Comparison of ENCODE assay signal across 8 mouse cellular contexts in the genomic region with DNA sequence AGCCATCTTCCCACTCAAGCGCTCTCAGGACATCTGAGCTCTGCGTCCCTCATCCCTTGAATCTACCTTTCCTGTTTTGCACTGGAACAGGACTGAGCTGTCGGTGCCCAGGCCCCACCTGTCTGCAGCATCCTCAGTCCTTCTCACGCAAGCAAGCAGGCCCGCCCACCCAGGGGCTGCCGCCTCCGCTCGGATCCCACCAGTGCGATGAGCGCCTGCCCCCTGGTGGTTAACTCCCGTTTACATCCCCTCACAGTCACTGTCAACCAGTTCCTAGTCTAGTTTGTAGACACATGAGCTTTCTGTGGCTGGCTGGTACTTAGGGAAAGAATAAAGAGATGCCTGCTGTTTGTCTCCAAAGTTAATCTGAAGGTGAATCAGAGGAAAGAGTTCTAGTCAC. TPM values are rescaled to one million over a fixed set of nuclear protein-coding genes. Genes with fewer than 3 reads are reported as not detected.
DNase-seq lines count a peak whose midpoint lies in the region; ATAC-seq and TF ChIP-seq lines count a peak whose summit lies in the region.

No protein-coding gene starts in this region.

- peak; percentile 69 for ATAC-seq in embryonic facial prominence, embryonic 14.5 days (ENCODE audit: low read depth)
- peak; percentile 29; the same call in 1 of the 2 replicates for ATAC-seq in intestine, embryonic 14.5 days (replicated peaks; ENCODE audit: low FRiP score, low TSS enrichment, low read depth)
- no peak for ATAC-seq in limb, embryonic 14.5 days (ENCODE audit: low FRiP score, low read depth)
- ATAC-seq in midbrain, postnatal 0 days (ENCODE audit: low FRiP score) = peak; percentile 73; the same call in 1 of the 2 replicates

- peak; percentile 90 for TF ChIP-seq CTCF in midbrain, postnatal 0 days (IDR thresholded peaks at IDR 0.05)

- no peak for TF ChIP-seq POLR2A in limb, embryonic 14.5 days (IDR thresholded peaks at IDR 0.05; ENCODE audit: borderline replicate concordance, extremely low read depth, insufficient read depth, insufficient read length)

- peak; percentile 40 for DNase-seq in adrenal gland, postnatal 25 days
- no peak for DNase-seq in adrenal gland, adult 8-10 months
- peak; percentile 21 to 44 for DNase-seq in CD8-positive naive resting alpha-beta T cell, adult 2 months (ENCODE audit: low read depth in 2 of 2, low spot score in 2 of 2)
- peak; percentile 79 for DNase-seq in embryonic facial prominence, embryonic 14.5 days (ENCODE audit: low spot score)
- DNase-seq in intestine, embryonic 14.5 days (ENCODE audit: low spot score) = peak; percentile 88
- DNase-seq in limb, embryonic 14.5 days (ENCODE audit: low spot score) = peak; percentile 43
- peak; percentile 78 for DNase-seq in midbrain, postnatal 0 days (ENCODE audit: low spot score)
- peak; percentile 59 for DNase-seq in thymus, postnatal 25 days

- H3K36me3 ChIP-seq in embryonic facial prominence, embryonic 14.5 days (ENCODE audit: control insufficient read depth, insufficient read depth, low read length) = peaks cover 32% of the 10 kb centered on the region
- peaks cover 32% of the 10 kb centered on the region for H3K36me3 ChIP-seq in intestine, embryonic 14.5 days (ENCODE audit: control insufficient read depth, insufficient read depth, low read length)
- peaks cover 44% of the 10 kb centered on the region for H3K36me3 ChIP-seq in limb, embryonic 14.5 days (ENCODE audit: control insufficient read depth, insufficient read depth, low read length)
- H3K36me3 ChIP-seq in midbrain, postnatal 0 days (ENCODE audit: insufficient read depth, low read length) = peaks cover 22% of the 10 kb centered on the region

- no peak overlapping the region for H3K4me3 ChIP-seq in embryonic facial prominence, embryonic 14.5 days (ENCODE audit: low read depth, low read length)
- H3K4me3 ChIP-seq in intestine, embryonic 14.5 days (ENCODE audit: low read depth, low read length) = no peak overlapping the region
- H3K4me3 ChIP-seq in limb, embryonic 14.5 days (replicated peaks; ENCODE audit: low read length) = no peak overlapping the region
- H3K4me3 ChIP-seq in midbrain, postnatal 0 days (ENCODE audit: low read depth, low read length) = no peak overlapping the region

- no peak overlapping the region for H3K9ac ChIP-seq in embryonic facial prominence, embryonic 14.5 days (ENCODE audit: low read depth, low read length)
- H3K9ac ChIP-seq in intestine, embryonic 14.5 days (ENCODE audit: low read length) = no peak overlapping the region
- H3K9ac ChIP-seq in limb, embryonic 14.5 days (ENCODE audit: low read depth, low read length, severe bottlenecking) = no peak overlapping the region
- H3K9ac ChIP-seq in midbrain, postnatal 0 days (replicated peaks; ENCODE audit: low read length, poor library complexity, severe bottlenecking) = no peak overlapping the region

- no peaks in the 10 kb centered on the region for H3K4me1 ChIP-seq in embryonic facial prominence, embryonic 14.5 days (ENCODE audit: control insufficient read depth, insufficient read depth, low read length)
- peaks cover 4% of the 10 kb centered on the region; the same call in 1 of the 2 replicates for H3K4me1 ChIP-seq in intestine, embryonic 14.5 days (replicated peaks; ENCODE audit: control insufficient read depth, insufficient read depth, low read length)
- no peaks in the 10 kb centered on the region for H3K4me1 ChIP-seq in limb, embryonic 14.5 days (ENCODE audit: control insufficient read depth, insufficient read depth, low read length)
- H3K4me1 ChIP-seq in midbrain, postnatal 0 days (ENCODE audit: insufficient read depth, low read length) = no peaks in the 10 kb centered on the region

- 25% methylated on average over 11 of the region's 11 CpGs for WGBS in embryonic facial prominence, embryonic 14.5 days
- 25% methylated on average over 11 of the region's 11 CpGs for WGBS in intestine, embryonic 14.5 days
- 32% methylated on average over 11 of the region's 11 CpGs for WGBS in limb, embryonic 14.5 days
- WGBS in midbrain, postnatal 0 days = 20% methylated on average over 11 of the region's 11 CpGs

- H3K9me3 ChIP-seq in embryonic facial prominence, embryonic 14.5 days (ENCODE audit: control insufficient read depth, low read length) = no peaks in the 10 kb centered on the region
- H3K9me3 ChIP-seq in intestine, embryonic 14.5 days (ENCODE audit: control insufficient read depth, low read length) = no peaks in the 10 kb centered on the region
- H3K9me3 ChIP-seq in limb, embryonic 14.5 days (ENCODE audit: control insufficient read depth, low read length) = no peaks in the 10 kb centered on the region
- no peaks in the 10 kb centered on the region for H3K9me3 ChIP-seq in midbrain, postnatal 0 days (ENCODE audit: low read length)

- no peak overlapping the region for H3K4me2 ChIP-seq in embryonic facial prominence, embryonic 14.5 days (ENCODE audit: low read depth, low read length)
- H3K4me2 ChIP-seq in intestine, embryonic 14.5 days (ENCODE audit: low read length) = no peak overlapping the region
- no peak overlapping the region for H3K4me2 ChIP-seq in limb, embryonic 14.5 days (replicated peaks; ENCODE audit: low read depth, low read length, severe bottlenecking)
- H3K4me2 ChIP-seq in midbrain, postnatal 0 days (ENCODE audit: low read depth, low read length, poor library complexity, severe bottlenecking) = no peak overlapping the region

- no peaks in the 10 kb centered on the region for H3K27me3 ChIP-seq in embryonic facial prominence, embryonic 14.5 days (replicated peaks; ENCODE audit: control insufficient read depth, insufficient read depth, low read length)
- H3K27me3 ChIP-seq in intestine, embryonic 14.5 days (replicated peaks; ENCODE audit: control insufficient read depth, insufficient read depth, low read length) = no peaks in the 10 kb centered on the region
- no peaks in the 10 kb centered on the region for H3K27me3 ChIP-seq in limb, embryonic 14.5 days (ENCODE audit: control insufficient read depth, insufficient read depth, low read length)
- no peaks in the 10 kb centered on the region for H3K27me3 ChIP-seq in midbrain, postnatal 0 days (ENCODE audit: insufficient read depth, low read length)

- H3K27ac ChIP-seq in embryonic facial prominence, embryonic 14.5 days (replicated peaks; ENCODE audit: low read depth, low read length) = no peak overlapping the region
- no peak overlapping the region for H3K27ac ChIP-seq in intestine, embryonic 14.5 days (ENCODE audit: low read depth)
- no peak overlapping the region for H3K27ac ChIP-seq in limb, embryonic 14.5 days (replicated peaks; ENCODE audit: low read depth, low read length)
- H3K27ac ChIP-seq in midbrain, postnatal 0 days (ENCODE audit: low read depth, low read length) = no peak overlapping the region

RNA-seq across cellular contexts. Expression of a gene that starts 18.9 kb away (rescaled TPM):
- total RNA-seq in adrenal gland, postnatal 25 days (2021) = 95.3 and 115 TPM in 2 replicates
- total RNA-seq in adrenal gland, adult 8-10 months (2022) = 100 to 1,000 TPM in 3 of 4 experiments, 10 to 100 TPM in 1; 96.1 to 123 (median 115) TPM
- polyA plus RNA-seq in embryonic facial prominence, embryonic 14.5 days (2014; fragmentation: Nextera tagmentation; extraction: Ambion mirVana) = 38.7 and 40.2 TPM in 2 replicates
- polyA plus RNA-seq in intestine, embryonic 14.5 days (2014; fragmentation: Nextera tagmentation; extraction: Ambion mirVana) = 33.9 and 37.0 TPM in 2 replicates
- 63.7 and 71.4 TPM in 2 replicates for polyA plus RNA-seq in limb, embryonic 14.5 days (2012; rRNA removed)
- polyA plus RNA-seq in limb, embryonic 14.5 days (2014; fragmentation: Nextera tagmentation; extraction: Ambion mirVana) = 38.6 and 39.1 TPM in 2 replicates
- total RNA-seq in midbrain, postnatal 0 days (2014; rRNA removed) = 58.7 and 64.3 TPM in 2 replicates
- polyA plus RNA-seq in midbrain, postnatal 0 days (2015; fragmentation: Nextera tagmentation; extraction: Ambion mirVana) = 13.5 and 16.2 TPM in 2 replicates

RNA-seq across cellular contexts. Expression of a gene that starts 27.0 kb away (rescaled TPM):
- total RNA-seq in adrenal gland, postnatal 25 days (2021) = 19.7 and 24.8 TPM in 2 replicates
- 10 to 100 TPM; 24.5 to 32.1 (median 29.0) TPM for total RNA-seq in adrenal gland, adult 8-10 months (2022)
- 22.7 and 24.9 TPM in 2 replicates for polyA plus RNA-seq in embryonic facial prominence, embryonic 14.5 days (2014; fragmentation: Nextera tagmentation; extraction: Ambion mirVana)
- 25.9 and 26.0 TPM in 2 replicates for polyA plus RNA-seq in intestine, embryonic 14.5 days (2014; fragmentation: Nextera tagmentation; extraction: Ambion mirVana)
- 23.1 and 25.5 TPM in 2 replicates for polyA plus RNA-seq in limb, embryonic 14.5 days (2012; rRNA removed)
- 29.7 and 30.0 TPM in 2 replicates for polyA plus RNA-seq in limb, embryonic 14.5 days (2014; fragmentation: Nextera tagmentation; extraction: Ambion mirVana)
- total RNA-seq in midbrain, postnatal 0 days (2014; rRNA removed) = 23.6 and 26.6 TPM in 2 replicates
- polyA plus RNA-seq in midbrain, postnatal 0 days (2015; fragmentation: Nextera tagmentation; extraction: Ambion mirVana) = 16.9 and 17.7 TPM in 2 replicates

RNA-seq across cellular contexts. Expression of a gene that starts 32.6 kb away (rescaled TPM):
- total RNA-seq in adrenal gland, postnatal 25 days (2021) = not detected in 2 replicates
- total RNA-seq in adrenal gland, adult 8-10 months (2022) = not detected
- polyA plus RNA-seq in embryonic facial prominence, embryonic 14.5 days (2014; fragmentation: Nextera tagmentation; extraction: Ambion mirVana) = 0.33 TPM in 1 of 2 replicates, not detected in the other
- polyA plus RNA-seq in intestine, embryonic 14.5 days (2014; fragmentation: Nextera tagmentation; extraction: Ambion mirVana) = 0.20 and 0.31 TPM in 2 replicates
- 0.04 and 0.08 TPM in 2 replicates for polyA plus RNA-seq in limb, embryonic 14.5 days (2012; rRNA removed)
- polyA plus RNA-seq in limb, embryonic 14.5 days (2014; fragmentation: Nextera tagmentation; extraction: Ambion mirVana) = 0.18 and 0.43 TPM in 2 replicates
- total RNA-seq in midbrain, postnatal 0 days (2014; rRNA removed) = 0.27 and 4.4 TPM in 2 replicates
- 0.25 and 1.4 TPM in 2 replicates for polyA plus RNA-seq in midbrain, postnatal 0 days (2015; fragmentation: Nextera tagmentation; extraction: Ambion mirVana)

RNA-seq across cellular contexts. Expression of a gene that starts 42.5 kb away (rescaled TPM):
- 56.2 and 67.2 TPM in 2 replicates for total RNA-seq in adrenal gland, postnatal 25 days (2021)
- 10 to 100 TPM; 55.4 to 82.5 (median 71.9) TPM for total RNA-seq in adrenal gland, adult 8-10 months (2022)
- 66.5 and 78.8 TPM in 2 replicates for polyA plus RNA-seq in embryonic facial prominence, embryonic 14.5 days (2014; fragmentation: Nextera tagmentation; extraction: Ambion mirVana)
- polyA plus RNA-seq in intestine, embryonic 14.5 days (2014; fragmentation: Nextera tagmentation; extraction: Ambion mirVana) = 59.7 and 60.0 TPM in 2 replicates
- 79.1 and 91.0 TPM in 2 replicates for polyA plus RNA-seq in limb, embryonic 14.5 days (2012; rRNA removed)
- 83.2 and 90.5 TPM in 2 replicates for polyA plus RNA-seq in limb, embryonic 14.5 days (2014; fragmentation: Nextera tagmentation; extraction: Ambion mirVana)
- 51.4 and 54.5 TPM in 2 replicates for total RNA-seq in midbrain, postnatal 0 days (2014; rRNA removed)
- 42.2 and 51.1 TPM in 2 replicates for polyA plus RNA-seq in midbrain, postnatal 0 days (2015; fragmentation: Nextera tagmentation; extraction: Ambion mirVana)
